Mouse (Mus musculus) frontal cortex, postnatal 10 days (tissue): Measurements from ENCODE around the gene Tctex1d1.

Experiments used
- DNase-seq, 2 experiments: peaks; one replicate each; pipeline ENCODE4 v3.0.0; 2022; ENCODE audit warnings: low spot score in 2 of 2, mixed read lengths in 1 of 2

Tctex1d1 gene

GRCm38 (mm10) chr4:102988526-102988925 lies 10.1 kb downstream of the Tctex1d1 start:
- DNase-seq = no peak

- no peak for DNase-seq
These were observed 11.0 kb downstream of the Tctex1d1 start for GRCm38 (mm10) chr4:102989391-102989790.

- DNase-seq = no peak
These were observed 11.6 kb downstream of the Tctex1d1 start for GRCm38 (mm10) chr4:102990016-102990415.

- DNase-seq = no peak
These were observed 12.4 kb downstream of the Tctex1d1 start for GRCm38 (mm10) chr4:102990595-102991340.

- DNase-seq = no peak
These were observed 13.3 kb downstream of the Tctex1d1 start for GRCm38 (mm10) chr4:102991685-102992084.

- no peak for DNase-seq
These were observed 26.3 kb downstream of the Tctex1d1 start for GRCm38 (mm10) chr4:103004681-103005080.

- no peak for DNase-seq
These were observed 27.0 kb downstream of the Tctex1d1 start for GRCm38 (mm10) chr4:103005190-103005945.

GRCm38 (mm10) chr4:103006266-103006665 lies 27.9 kb downstream of the Tctex1d1 start:
- no peak for DNase-seq

GRCm38 (mm10) chr4:103006943-103007418 lies 28.6 kb downstream of the Tctex1d1 start:
- DNase-seq = no peak

GRCm38 (mm10) chr4:103010734-103011133 lies 32.3 kb downstream of the Tctex1d1 start:
- no peak for DNase-seq

- no peak for DNase-seq
These were observed 33.4 kb downstream of the Tctex1d1 start for GRCm38 (mm10) chr4:103011823-103012222.

GRCm38 (mm10) chr4:103013490-103013889 lies 35.1 kb downstream of the Tctex1d1 start:
- DNase-seq = no peak

GRCm38 (mm10) chr4:103026621-103027020 lies 48.2 kb downstream of the Tctex1d1 start, which contains the start of gene Insl5:
Gene Insl5, minus strand, starts transcription at chr4:103026842.
- DNase-seq = no peak

- no peak for DNase-seq
These were observed 49.3 kb downstream of the Tctex1d1 start for GRCm38 (mm10) chr4:103027745-103028144.

GRCm38 (mm10) chr4:103028177-103029088 lies 50.0 kb downstream of the Tctex1d1 start:
- no peak for DNase-seq

- DNase-seq = no peak
These were observed 60.9 kb downstream of the Tctex1d1 start for GRCm38 (mm10) chr4:103039103-103039837.

- DNase-seq = no peak
These were observed 61.4 kb downstream of the Tctex1d1 start for GRCm38 (mm10) chr4:103039838-103040191.

GRCm38 (mm10) chr4:103042997-103043396 lies 64.6 kb downstream of the Tctex1d1 start:
- DNase-seq = no peak

- DNase-seq = no peak
These were observed 69.6 kb downstream of the Tctex1d1 start for GRCm38 (mm10) chr4:103048046-103048445.
